Mouse (Mus musculus) heart, embryonic 14.5 days (tissue): ENCODE measurements around the gene Tspan9. TPM values are rescaled to one million over a fixed set of nuclear protein-coding genes. Genes with fewer than 3 reads are reported as not detected.

ENCODE experiments used
- ATAC-seq: fragments of 200-750 bp; cut with Nextera tagmentation; 2 replicates; pipeline ENCODE4 v1.8.0; 2017; ENCODE audit warnings: low read depth, moderate TSS enrichment; ENCODE audit not compliant: insufficient number of reproducible peaks, insufficient read depth, low FRiP score
- H3K27ac ChIP-seq, 2 experiments: fragments of 200-500 bp in 1 of 2; fragments of 300-500 bp in 1 of 2; sonication (generic) in 1 of 2; replicated peaks in 1 of 2; 2 replicates each; pipeline ENCODE4 v1.5.1; 2012 to 2014; ENCODE audit warnings: low read depth in 2 of 2, low read length in 2 of 2, control low read depth in 1 of 2, mild to moderate bottlenecking in 1 of 2, mixed read lengths in 1 of 2; ENCODE audit not compliant: control insufficient read depth in 1 of 2, insufficient read depth in 1 of 2
- H3K27me3 ChIP-seq: fragments of 300-500 bp; sonication (generic); 2 replicates; pipeline ENCODE4 v1.6.1; 2014; ENCODE audit warnings: mild to moderate bottlenecking, low read length, control low read depth; ENCODE audit not compliant: control insufficient read depth, insufficient read depth
- H3K36me3 ChIP-seq: fragments of 300-500 bp; sonication (generic); 2 replicates; pipeline ENCODE4 v1.6.1; 2014; ENCODE audit warnings: mild to moderate bottlenecking, control low read depth, low read length, mixed read lengths; ENCODE audit not compliant: control insufficient read depth, insufficient read depth
- H3K4me1 ChIP-seq, 2 experiments: fragments of 200-500 bp in 1 of 2; fragments of 300-500 bp in 1 of 2; sonication (generic) in 1 of 2; 2 replicates each; pipeline ENCODE4 v1.6.1; 2012 to 2014; ENCODE audit warnings: low read length in 2 of 2, control low read depth in 1 of 2, mixed read lengths in 1 of 2; ENCODE audit not compliant: control insufficient read depth in 2 of 2, insufficient read depth in 2 of 2
- H3K4me2 ChIP-seq: fragments of 300-500 bp; sonication (generic); 2 replicates; pipeline ENCODE4 v1.6.1; 2014; ENCODE audit warnings: mild to moderate bottlenecking, low read length
- H3K4me3 ChIP-seq, 2 experiments: fragments of 200-500 bp in 1 of 2; fragments of 300-500 bp in 1 of 2; sonication (generic) in 1 of 2; 2 replicates each; pipeline ENCODE4 v1.5.1; 2012 to 2014; ENCODE audit warnings: low read length in 2 of 2, mild to moderate bottlenecking in 2 of 2, control low read depth in 1 of 2, low read depth in 1 of 2, moderate library complexity in 1 of 2; ENCODE audit not compliant: control insufficient read depth in 1 of 2, insufficient read depth in 1 of 2
- H3K9ac ChIP-seq: fragments of 300-500 bp; sonication (generic); 2 replicates; pipeline ENCODE4 v1.6.1; 2014; ENCODE audit warnings: mild to moderate bottlenecking, low read length
- H3K9me3 ChIP-seq: fragments of 300-500 bp; sonication (generic); 2 replicates; pipeline ENCODE4 v1.6.1; 2016; ENCODE audit warnings: low read length, control low read depth; ENCODE audit not compliant: control insufficient read depth
- WGBS: fragments of 180-500 bp; shearing (Covaris S2); extraction: QIAGEN DNeasy Blood & Tissue Kit; methylation state at CpG from one replicate; pipeline ENCODE4 v1.1.7; 2014; 5-methylcytosine and 5-hydroxymethylcytosine counted together
- polyA plus RNA-seq: library from polyadenylated mRNA; unstranded; fragments of >200 nt; fragmentation: Nextera tagmentation; extraction: Ambion mirVana; gene quantifications from 2 replicates; pipeline ENCODE4 v1.2.1, GENCODE M21; 2014

Gene Tspan9
- polyA plus RNA-seq, 1 experiment from 2014 or later = 143 TPM

GRCm38 (mm10) chr6:128133679-128134191 is 9.7 kb downstream of the Tspan9 start:
- no peak for ATAC-seq
- H3K4me2 ChIP-seq = no peak overlapping the region
- H3K4me1 ChIP-seq = peaks cover 28 to 38% of the 10 kb centered on the region in 2 experiments
- WGBS = 59% methylated on average over 10 of the region's 10 CpGs
- H3K27ac ChIP-seq = peak overlapping the region; percentile 53 to 86
- peaks cover 7% of the 10 kb centered on the region for H3K36me3 ChIP-seq
- peak overlapping the region; percentile 50 for H3K9ac ChIP-seq
- H3K9me3 ChIP-seq = no peaks in the 10 kb centered on the region
- H3K27me3 ChIP-seq = no peaks in the 10 kb centered on the region
- H3K4me3 ChIP-seq = no peak overlapping the region

GRCm38 (mm10) chr6:128132581-128132980 is 10.8 kb downstream of the Tspan9 start:
- ATAC-seq = no peak
- no peak overlapping the region for H3K9ac ChIP-seq
- 70% methylated on average over 6 of the region's 6 CpGs for WGBS
- H3K4me2 ChIP-seq = no peak overlapping the region
- peaks cover 28 to 38% of the 10 kb centered on the region in 2 experiments for H3K4me1 ChIP-seq
- no peaks in the 10 kb centered on the region for H3K27me3 ChIP-seq
- H3K9me3 ChIP-seq = no peaks in the 10 kb centered on the region
- peaks cover 10% of the 10 kb centered on the region for H3K36me3 ChIP-seq
- peak overlapping the region in 1 of 2 experiments; percentile 12; a peak in 1 of 4 replicates for H3K27ac ChIP-seq
- H3K4me3 ChIP-seq = no peak overlapping the region

- no peak overlapping the region for H3K9ac ChIP-seq
- H3K36me3 ChIP-seq = peaks cover 8% of the 10 kb centered on the region
- peaks cover 28 to 45% of the 10 kb centered on the region in 2 experiments for H3K4me1 ChIP-seq
- no peaks in the 10 kb centered on the region for H3K9me3 ChIP-seq
- no peak for ATAC-seq
- WGBS = 54% methylated on average over 2 of the region's 2 CpGs
- H3K27ac ChIP-seq = no peak overlapping the region
- H3K4me3 ChIP-seq = no peak overlapping the region
- H3K4me2 ChIP-seq = no peak overlapping the region
- H3K27me3 ChIP-seq = no peaks in the 10 kb centered on the region
Observed at GRCm38 (mm10) chr6:128131390-128131789, 12.0 kb downstream of the Tspan9 start.

GRCm38 (mm10) chr6:128130686-128131085 is 12.7 kb downstream of the Tspan9 start:
- Histone ChIP-seq H3K9me3 (no peaks in the 10 kb centered on the region), H3K4me3 (no peak overlapping the region), H3K4me2 (no peak overlapping the region), H3K27me3 (no peaks in the 10 kb centered on the region), H3K9ac (no peak overlapping the region), H3K27ac (no peak overlapping the region), H3K4me1 (peaks cover 26 to 47% of the 10 kb centered on the region in 2 experiments), H3K36me3 (peaks cover 8% of the 10 kb centered on the region)
- no peak for ATAC-seq
- WGBS = 87% methylated on average over 4 of the region's 4 CpGs

- Histone ChIP-seq H3K36me3 (peaks cover 8% of the 10 kb centered on the region), H3K9me3 (no peaks in the 10 kb centered on the region), H3K4me3 (no peak overlapping the region), H3K4me2 (no peak overlapping the region), H3K9ac (no peak overlapping the region), H3K27me3 (no peaks in the 10 kb centered on the region), H3K4me1 (peaks cover 30 to 50% of the 10 kb centered on the region in 2 experiments), H3K27ac (no peak overlapping the region)
- no peak for ATAC-seq
- 60% methylated on average over 5 of the region's 5 CpGs for WGBS
Observed at GRCm38 (mm10) chr6:128129382-128129781, 14.0 kb downstream of the Tspan9 start.

GRCm38 (mm10) chr6:128127312-128127711 is 16.1 kb downstream of the Tspan9 start:
- 69% methylated on average over 3 of the region's 3 CpGs for WGBS

GRCm38 (mm10) chr6:128126876-128127275 is 16.5 kb downstream of the Tspan9 start:
- H3K27me3 ChIP-seq = no peaks in the 10 kb centered on the region
- peaks cover 12% of the 10 kb centered on the region for H3K36me3 ChIP-seq
- peaks cover 35 to 56% of the 10 kb centered on the region in 2 experiments for H3K4me1 ChIP-seq
- WGBS = 64% methylated on average over 4 of the region's 4 CpGs
- H3K9ac ChIP-seq = no peak overlapping the region
- no peak overlapping the region for H3K4me2 ChIP-seq
- no peak overlapping the region for H3K4me3 ChIP-seq
- H3K27ac ChIP-seq = no peak overlapping the region
- H3K9me3 ChIP-seq = no peaks in the 10 kb centered on the region
- no peak for ATAC-seq

More at GRCm38 (mm10) chr6:128127312-128127711, 16.1 kb downstream of the Tspan9 start:
- Histone ChIP-seq H3K27ac (no peak overlapping the region), H3K36me3 (peaks cover 8% of the 10 kb centered on the region), H3K4me2 (no peak overlapping the region), H3K9ac (no peak overlapping the region), H3K4me1 (peaks cover 31 to 52% of the 10 kb centered on the region in 2 experiments), H3K4me3 (no peak overlapping the region), H3K27me3 (no peaks in the 10 kb centered on the region), H3K9me3 (no peaks in the 10 kb centered on the region)
- no peak for ATAC-seq

- Histone ChIP-seq H3K27me3 (no peaks in the 10 kb centered on the region), H3K36me3 (peaks cover 15% of the 10 kb centered on the region), H3K9ac (no peak overlapping the region), H3K4me2 (no peak overlapping the region), H3K9me3 (no peaks in the 10 kb centered on the region), H3K4me1 (peaks cover 44 to 67% of the 10 kb centered on the region in 2 experiments), H3K27ac (peak overlapping the region; percentile 4 to 74; a peak in 2 of 4 replicates), H3K4me3 (no peak overlapping the region)
- no peak for ATAC-seq
- WGBS = 69% methylated on average over 3 of the region's 3 CpGs
Observed at GRCm38 (mm10) chr6:128125464-128125863, 17.9 kb downstream of the Tspan9 start.
